Mouse (Mus musculus): ENCODE measurements around the gene Myo1d.

The Myo1d gene

GRCm38 (mm10) chr11:80779527-80780344 lies at the start of gene Myo1d:
Gene Myo1d (minus strand): TSS chr11:80780025.
- DNase-seq (ENCODE audit: low spot score) = peak; percentile 90

DNA sequence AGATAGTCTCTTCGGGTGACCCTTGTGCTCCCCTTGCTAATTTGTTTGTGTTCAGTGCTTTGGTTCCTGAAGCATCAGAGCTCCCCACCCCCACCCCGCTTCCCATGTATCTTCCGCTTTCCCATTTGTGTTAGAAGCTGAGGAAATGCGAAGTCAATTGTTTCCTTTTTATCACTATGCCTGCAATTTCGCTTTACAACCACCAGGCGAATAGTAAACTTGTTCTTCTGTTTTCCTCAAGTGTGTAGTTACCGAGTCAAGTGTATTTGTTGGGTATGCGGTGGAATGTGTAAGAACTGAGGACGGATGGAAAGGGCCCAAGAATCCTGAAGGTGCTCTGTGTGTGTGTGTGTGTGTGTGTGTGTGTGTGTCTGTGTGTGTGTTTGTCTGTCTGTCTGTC lies 42.0 kb upstream of the Myo1d start:
- no peak for DNase-seq (ENCODE audit: low spot score)

DNA sequence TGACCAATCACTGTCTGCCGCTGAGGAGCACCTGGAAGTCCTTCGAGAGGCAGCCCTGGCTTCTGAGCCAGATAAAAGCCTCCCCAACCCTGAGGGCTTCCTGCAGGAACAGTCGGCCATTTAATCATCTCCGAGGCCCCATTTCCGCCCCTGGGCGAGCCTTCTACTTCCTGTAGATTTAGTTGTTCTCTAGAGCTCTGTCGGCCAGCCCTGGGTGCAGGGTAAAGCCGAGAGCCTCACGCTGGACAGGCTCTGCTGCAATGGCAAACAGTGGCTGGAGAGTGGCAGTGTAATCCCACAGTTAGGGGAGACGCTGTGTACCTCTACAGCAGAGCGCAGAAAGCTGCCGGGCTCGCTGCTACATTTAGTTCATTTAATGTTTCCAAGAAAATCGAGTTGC lies 41.5 kb upstream of the Myo1d start:
- DNase-seq (ENCODE audit: low spot score) = peak; percentile 43

- DNase-seq (ENCODE audit: low spot score) = no peak
These were observed 40.3 kb upstream of the Myo1d start for GRCm38 (mm10) chr11:80820085-80820484.

- peak; percentile 93 for DNase-seq (ENCODE audit: low spot score)
These were observed 38.4 kb upstream of the Myo1d start for GRCm38 (mm10) chr11:80818060-80818697.

DNA sequence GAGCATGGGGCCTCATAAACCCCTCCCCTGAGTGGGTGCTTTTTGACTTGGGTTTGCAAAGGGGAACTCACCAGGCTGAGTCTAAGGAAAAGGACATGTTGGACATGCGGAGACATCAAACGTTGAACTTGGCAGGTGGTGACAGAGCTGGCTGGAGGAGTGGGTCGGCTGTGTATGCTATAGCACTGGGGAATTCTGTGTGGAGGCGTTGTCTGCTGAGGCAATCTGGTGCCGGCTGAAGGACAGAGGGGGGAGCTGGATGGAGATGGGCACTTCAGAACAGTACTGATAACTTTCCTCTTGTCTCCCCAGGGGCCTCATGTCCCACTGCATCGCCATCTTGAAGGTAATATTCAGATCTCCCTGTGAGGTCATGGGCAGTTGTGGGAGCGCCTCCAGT lies 35.5 kb upstream of the Myo1d start:
- DNase-seq (ENCODE audit: low spot score) = no peak

- peak; percentile 19 for DNase-seq (ENCODE audit: low spot score)
These were observed 31.3 kb upstream of the Myo1d start for GRCm38 (mm10) chr11:80811156-80811555.

GRCm38 (mm10) chr11:80809993-80810821 lies 30.4 kb upstream of the Myo1d start, which contains the start of gene Tmem98:
Gene Tmem98 (plus strand): TSS chr11:80810175.
- peak; percentile 51 for DNase-seq (ENCODE audit: low spot score)

GRCm38 (mm10) chr11:80809666-80809992 lies 29.8 kb upstream of the Myo1d start:
- peak; percentile 65 for DNase-seq (ENCODE audit: low spot score)

- peak; percentile 35 for DNase-seq (ENCODE audit: low spot score)
These were observed 28.8 kb upstream of the Myo1d start for GRCm38 (mm10) chr11:80808551-80809070.

DNA sequence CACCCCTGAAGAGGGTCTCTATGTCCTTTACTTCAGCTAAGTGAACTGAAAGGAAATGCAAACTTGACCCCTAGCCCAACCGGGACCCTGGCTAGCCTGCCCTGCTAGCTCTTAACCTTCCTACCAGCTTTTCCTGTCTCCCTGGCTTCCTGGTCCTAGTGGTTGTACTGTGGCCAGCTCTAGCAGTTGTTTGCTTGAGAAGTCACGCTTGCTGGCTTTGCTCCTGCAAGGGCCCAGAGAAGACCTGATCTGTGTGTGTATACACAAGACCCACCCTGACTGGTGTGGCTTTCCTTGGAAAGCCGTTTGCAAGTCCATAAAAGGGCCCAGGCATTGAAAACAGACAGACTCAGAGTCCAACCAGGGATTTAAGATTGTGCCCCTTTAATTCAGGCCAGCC lies 22.9 kb upstream of the Myo1d start:
- peak; percentile 10 for DNase-seq (ENCODE audit: low spot score)

DNA sequence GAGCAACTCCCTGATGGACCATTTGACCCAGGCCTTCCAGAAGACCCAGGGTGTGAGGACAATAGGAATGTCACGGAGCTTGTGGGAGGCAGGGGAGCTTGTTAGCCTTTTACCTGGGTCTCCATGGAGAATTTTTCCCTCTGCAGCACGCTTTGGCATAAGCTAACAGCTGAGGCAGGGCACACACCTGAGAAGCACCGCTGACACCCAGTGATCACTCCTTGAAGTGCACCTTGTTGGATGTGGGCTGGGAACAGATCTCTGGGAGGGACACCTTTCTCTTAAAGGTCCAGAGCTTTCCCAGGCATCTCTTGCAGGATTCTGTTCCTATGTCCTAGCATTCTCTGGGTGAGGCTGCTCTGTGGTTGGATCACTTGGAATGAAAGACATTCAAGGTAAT lies 20.2 kb upstream of the Myo1d start:
- DNase-seq (ENCODE audit: low spot score) = no peak

DNA sequence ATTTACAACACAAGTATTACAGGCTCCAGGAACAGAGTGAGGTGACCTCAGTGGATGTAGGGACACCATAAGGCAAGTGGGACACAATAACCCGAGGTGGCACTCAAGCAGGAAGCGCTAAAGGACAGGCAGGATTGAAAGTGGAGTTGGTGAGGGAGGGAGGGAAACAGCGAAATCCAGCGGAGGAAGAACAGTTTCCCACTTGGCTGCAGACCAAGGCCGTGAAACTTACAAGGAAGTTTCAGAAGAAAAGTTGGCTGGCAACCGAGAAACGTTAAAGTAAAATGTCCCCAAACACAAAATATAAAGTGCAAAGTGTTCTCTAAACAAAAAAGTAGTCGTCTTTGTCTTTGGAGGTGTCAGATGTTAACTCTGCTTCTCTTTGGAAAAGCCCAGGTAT lies 15.6 kb upstream of the Myo1d start:
- no peak for DNase-seq (ENCODE audit: low spot score)

DNA sequence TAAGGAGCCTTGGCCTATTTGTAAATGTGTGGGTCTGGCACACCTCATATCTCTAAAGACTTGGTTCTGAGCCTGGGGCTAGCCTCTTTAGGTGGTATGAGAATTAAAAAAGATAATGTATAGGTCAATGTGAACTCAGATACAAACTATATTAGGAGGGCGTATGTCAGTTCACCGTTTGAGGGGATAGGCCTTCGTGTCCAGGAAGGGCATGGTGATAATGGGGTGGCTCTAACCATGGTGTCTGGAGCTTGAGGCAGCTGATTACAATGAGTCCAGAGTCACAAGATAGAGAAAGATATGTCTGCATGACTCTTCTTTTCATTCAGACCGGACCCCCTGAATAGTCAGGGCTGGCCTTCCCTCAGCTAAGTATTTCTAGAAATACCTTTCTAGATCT lies 14.5 kb upstream of the Myo1d start:
- DNase-seq (ENCODE audit: low spot score) = no peak

- no peak for DNase-seq (ENCODE audit: low spot score)
These were observed 13.6 kb upstream of the Myo1d start for GRCm38 (mm10) chr11:80793386-80793785.

GRCm38 (mm10) chr11:80791677-80792432 lies 12.0 kb upstream of the Myo1d start:
- no peak for DNase-seq (ENCODE audit: low spot score)

DNA sequence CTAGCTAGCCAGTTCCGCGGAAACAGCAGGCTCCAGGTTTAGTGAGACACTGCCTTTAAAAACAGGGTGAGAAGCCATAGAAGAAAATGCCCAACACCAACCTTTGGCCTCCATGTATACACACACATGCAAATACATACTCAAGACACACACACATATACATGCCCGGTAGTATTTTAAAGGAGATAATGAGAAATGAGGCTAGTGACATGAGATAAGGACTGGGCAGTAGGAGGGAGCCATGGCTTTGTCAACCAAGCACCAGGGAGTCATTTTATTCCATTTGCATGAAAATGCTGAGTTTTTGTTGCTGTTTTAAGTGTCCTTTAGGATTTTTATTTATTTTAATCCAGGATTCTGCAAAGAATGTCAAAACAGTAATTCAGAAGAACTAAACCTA lies 10.6 kb upstream of the Myo1d start:
- DNase-seq (ENCODE audit: low spot score) = no peak

DNA sequence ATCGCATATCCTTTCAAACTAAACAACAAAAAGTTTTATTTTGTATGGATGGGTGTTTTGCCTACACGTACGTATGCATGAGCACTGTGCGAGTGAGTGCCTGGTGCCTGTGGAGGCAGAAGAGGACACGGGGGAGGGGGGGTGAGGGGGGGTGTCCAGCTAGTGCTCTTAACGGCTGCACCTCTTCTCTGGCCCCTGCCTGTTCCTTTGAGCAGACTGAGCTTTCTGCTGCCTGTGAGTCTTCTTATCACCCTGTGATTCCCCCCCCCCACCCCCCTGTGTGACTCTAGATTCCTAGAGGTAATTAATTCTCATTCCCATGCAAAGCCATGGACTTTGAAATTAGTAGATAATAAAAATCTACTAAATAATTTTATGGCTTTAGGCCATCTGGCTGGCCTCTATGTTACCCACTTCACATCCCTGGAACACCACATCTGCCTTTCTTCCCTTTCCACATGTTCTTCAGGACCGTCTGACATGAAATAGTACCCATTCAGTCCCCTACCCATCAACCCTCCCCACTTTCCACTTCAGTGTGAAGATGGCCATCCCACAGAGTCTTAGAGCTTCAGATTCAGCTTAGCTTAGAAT lies 9.9 kb upstream of the Myo1d start:
- no peak for DNase-seq (ENCODE audit: low spot score)

- no peak for DNase-seq (ENCODE audit: low spot score)
These were observed 5.8 kb upstream of the Myo1d start for GRCm38 (mm10) chr11:80785672-80786071.

DNA sequence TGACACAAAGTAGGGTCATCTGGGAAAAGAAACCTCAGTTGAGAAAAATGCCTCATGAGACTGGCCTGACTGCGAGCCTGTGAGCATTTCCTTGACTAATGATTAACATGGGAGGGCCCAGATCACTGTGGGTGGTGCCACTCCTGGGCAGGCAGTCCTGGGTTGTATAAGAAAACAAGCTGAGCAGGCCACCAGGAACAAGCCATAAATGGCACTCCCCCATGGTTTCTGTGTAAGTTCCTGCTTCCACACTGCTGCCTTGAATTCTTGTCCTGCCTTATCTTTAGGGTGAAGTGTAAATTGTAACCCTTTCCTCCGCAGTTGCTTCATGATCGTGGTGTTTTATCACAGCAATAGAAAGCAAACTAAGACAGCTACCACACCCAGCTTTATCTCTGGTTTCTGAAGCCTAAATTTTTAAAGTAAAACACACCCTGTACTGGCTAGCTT lies 4.5 kb upstream of the Myo1d start:
- DNase-seq (ENCODE audit: low spot score) = no peak

DNA sequence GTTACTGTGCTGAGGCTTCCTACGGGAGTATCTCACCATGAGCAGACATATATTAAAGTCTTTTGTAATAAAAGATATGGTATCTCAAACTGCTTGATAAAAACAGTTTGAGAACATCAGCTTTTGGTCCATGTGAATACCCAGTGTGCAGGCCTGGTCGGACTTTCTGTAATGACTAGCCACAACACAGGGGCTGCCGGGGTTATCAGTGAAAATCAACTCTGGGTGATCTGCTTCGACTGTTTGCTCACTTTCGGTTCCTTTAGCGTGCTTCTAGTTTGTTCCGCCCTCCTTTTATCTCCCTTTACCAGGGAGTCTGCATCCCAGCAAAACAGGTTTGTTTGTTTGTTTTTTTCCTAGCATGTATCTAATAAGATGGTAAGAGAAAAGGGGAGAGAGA lies 3.6 kb upstream of the Myo1d start:
- DNase-seq (ENCODE audit: low spot score) = no peak

Data from embryo, embryonic 10 days (tissue).